19 mouse cellular contexts compared by ENCODE assay signal in the genomic region with DNA sequence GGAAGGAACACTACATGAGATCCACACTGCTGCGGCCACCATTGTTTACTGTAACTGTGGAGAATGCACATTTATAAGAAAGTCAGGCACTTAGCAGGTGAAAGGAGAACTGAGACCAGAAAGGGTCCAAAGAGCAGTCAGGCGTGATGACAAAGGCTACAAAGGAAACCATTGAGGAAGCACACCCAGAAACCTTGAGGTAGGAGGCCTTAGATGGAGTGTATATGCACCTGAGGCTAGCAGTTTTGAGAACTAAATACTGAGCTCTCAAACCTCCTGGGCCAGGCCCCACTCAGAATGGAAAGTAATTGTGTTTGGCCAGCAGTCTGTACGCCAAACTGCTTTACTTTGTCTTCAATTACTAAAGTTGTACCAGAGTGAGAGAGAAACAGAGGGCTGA. TPM values are rescaled to one million over a fixed set of nuclear protein-coding genes. Genes with fewer than 3 reads are reported as not detected.
"Had no signal": no experiment of that assay in that cellular context is flagged by ENCODE, and none has a peak within 500 bp of the region (broad histone marks: within the 10 kb centered on the region; RNA-seq: fewer than 3 reads in every experiment).

No protein-coding gene starts in this region.

- H3K36me3 ChIP-seq: intestine, embryonic 15.5 days; limb, embryonic 15.5 days; liver, embryonic 13.5 days; lung, embryonic 15.5 days; midbrain, embryonic 13.5 days; neural tube, embryonic 15.5 days had no signal

- H3K4me3 ChIP-seq: intestine, embryonic 15.5 days; limb, embryonic 15.5 days; liver, embryonic 13.5 days; lung, embryonic 15.5 days; midbrain, embryonic 13.5 days; myocyte; neural tube, embryonic 15.5 days had no signal

- DNase-seq: kidney, adult 18-20 months; kidney, postnatal 10 days; kidney, postnatal 4 days; liver, embryonic 13.5 days; liver, postnatal 0 days; thymus, adult 2 months; thymus, postnatal 36 days had no signal

- H3K27me3 ChIP-seq: intestine, embryonic 15.5 days; limb, embryonic 15.5 days; liver, embryonic 13.5 days; lung, embryonic 15.5 days; midbrain, embryonic 13.5 days; neural tube, embryonic 15.5 days had no signal

- H3K27ac ChIP-seq: intestine, embryonic 15.5 days; limb, embryonic 15.5 days; liver, embryonic 13.5 days; lung, embryonic 15.5 days; midbrain, embryonic 13.5 days; neural tube, embryonic 15.5 days had no signal

- H3K4me1 ChIP-seq: intestine, embryonic 15.5 days; limb, embryonic 15.5 days; liver, embryonic 13.5 days; lung, embryonic 15.5 days; midbrain, embryonic 13.5 days; neural tube, embryonic 15.5 days had no signal

RNA-seq across cellular contexts. Expression of gene Gpr82, which starts 9.2 kb away (rescaled TPM):
- total RNA-seq: layer of hippocampus, adult 8-10 months; layer of hippocampus, postnatal 14 days; left cerebral cortex, adult 18-20 months; left cerebral cortex, postnatal 25 days; megakaryocyte progenitor cell, adult 5-6 weeks; midbrain, postnatal 0 days had no signal
- polyA plus RNA-seq: liver, embryonic 13.5 days; liver, postnatal 0 days had no signal

RNA-seq across cellular contexts. Expression of gene Gpr34, which starts 38.5 kb away (rescaled TPM):
- polyA plus RNA-seq: myocyte had no signal
